Mouse (Mus musculus): ENCODE results near the gene Mex3a. TPM values are rescaled to one million over a fixed set of nuclear protein-coding genes. Genes with fewer than 3 reads are reported as not detected.
A peak's percentile ranks its signal among the peaks of the same experiment; 100 is the strongest.

Mex3a gene
- polyA plus RNA-seq, 1 experiment from 2014 or later, result 43.5 TPM

DNA sequence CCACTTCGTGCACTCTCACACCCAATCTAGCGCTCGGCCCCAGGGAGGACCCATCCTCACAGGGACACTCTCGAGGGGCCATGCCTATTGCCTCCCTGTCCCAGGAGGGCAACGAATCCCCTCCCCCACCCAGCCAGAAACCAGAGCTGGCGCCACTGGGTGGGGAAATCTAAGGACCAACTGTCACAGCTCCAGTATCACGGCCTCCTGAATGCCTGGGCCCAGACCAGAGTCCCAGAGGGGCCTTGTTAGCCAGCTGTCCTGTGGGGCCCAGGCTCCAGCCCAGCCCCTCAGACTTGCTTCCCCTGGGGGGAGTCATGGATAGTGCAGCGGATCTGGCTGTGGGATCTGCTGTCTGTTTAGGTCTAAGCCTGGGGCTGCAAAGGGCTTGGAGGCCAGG, 4.6 kb upstream of the Mex3a start:
- H3K27me3 ChIP-seq (ENCODE audit: control insufficient read depth, insufficient read depth, low read length), result no peaks in the 10 kb centered on the region
- peak overlapping the region; percentile 20; the same call in 1 of the 2 replicates for H3K4me2 ChIP-seq (ENCODE audit: low read depth, severe bottlenecking)
- DNase-seq (ENCODE audit: low spot score), result no peak
- H3K36me3 ChIP-seq (ENCODE audit: control insufficient read depth, insufficient read depth, low read length), result 0 out of 2 replicates have a peak, but pooled peaks cover 3% of the 10 kb centered on the region
- peak overlapping the region; percentile 47 for H3K27ac ChIP-seq (replicated peaks; ENCODE audit: low read depth, low read length)
- ATAC-seq (ENCODE audit: insufficient number of reproducible peaks, low FRiP score, low TSS enrichment, low read depth), result no peak
- H3K9ac ChIP-seq (ENCODE audit: low read length), result peak overlapping the region; percentile 43
- no peak overlapping the region for H3K4me3 ChIP-seq (ENCODE audit: low read depth, low read length)
- H3K4me1 ChIP-seq (ENCODE audit: control insufficient read depth, insufficient read depth, low read length), result peaks cover 27% of the 10 kb centered on the region
- no peaks in the 10 kb centered on the region for H3K9me3 ChIP-seq (ENCODE audit: control insufficient read depth, low read length)
- WGBS, result 18% methylated on average over 8 of the region's 8 CpGs

DNA sequence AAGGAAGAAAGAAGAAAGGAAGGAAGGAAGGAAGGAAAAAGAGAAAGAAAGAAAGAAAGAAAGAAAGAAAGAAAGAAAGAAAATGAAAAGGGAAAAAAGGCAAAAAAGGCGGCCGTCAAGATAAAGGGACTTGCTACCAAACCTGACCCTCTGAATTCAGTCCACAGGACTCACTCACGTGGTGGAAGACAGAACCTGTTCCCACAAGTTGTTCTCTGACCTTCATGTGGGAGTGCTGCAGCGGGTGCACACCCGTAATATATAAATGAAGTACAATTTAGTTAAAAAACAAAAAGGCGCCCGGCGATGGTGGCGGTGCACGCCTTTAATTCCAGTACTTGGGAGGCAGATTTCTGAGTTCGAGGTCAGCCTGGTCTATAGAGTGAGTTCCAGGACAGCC, 3.5 kb upstream of the Mex3a start:
- WGBS, result 87% methylated on average over 11 of the region's 11 CpGs
- Histone ChIP-seq H3K9ac (ENCODE audit: low read length) (no peak overlapping the region), H3K27me3 (ENCODE audit: control insufficient read depth, insufficient read depth, low read length) (no peaks in the 10 kb centered on the region)

DNA sequence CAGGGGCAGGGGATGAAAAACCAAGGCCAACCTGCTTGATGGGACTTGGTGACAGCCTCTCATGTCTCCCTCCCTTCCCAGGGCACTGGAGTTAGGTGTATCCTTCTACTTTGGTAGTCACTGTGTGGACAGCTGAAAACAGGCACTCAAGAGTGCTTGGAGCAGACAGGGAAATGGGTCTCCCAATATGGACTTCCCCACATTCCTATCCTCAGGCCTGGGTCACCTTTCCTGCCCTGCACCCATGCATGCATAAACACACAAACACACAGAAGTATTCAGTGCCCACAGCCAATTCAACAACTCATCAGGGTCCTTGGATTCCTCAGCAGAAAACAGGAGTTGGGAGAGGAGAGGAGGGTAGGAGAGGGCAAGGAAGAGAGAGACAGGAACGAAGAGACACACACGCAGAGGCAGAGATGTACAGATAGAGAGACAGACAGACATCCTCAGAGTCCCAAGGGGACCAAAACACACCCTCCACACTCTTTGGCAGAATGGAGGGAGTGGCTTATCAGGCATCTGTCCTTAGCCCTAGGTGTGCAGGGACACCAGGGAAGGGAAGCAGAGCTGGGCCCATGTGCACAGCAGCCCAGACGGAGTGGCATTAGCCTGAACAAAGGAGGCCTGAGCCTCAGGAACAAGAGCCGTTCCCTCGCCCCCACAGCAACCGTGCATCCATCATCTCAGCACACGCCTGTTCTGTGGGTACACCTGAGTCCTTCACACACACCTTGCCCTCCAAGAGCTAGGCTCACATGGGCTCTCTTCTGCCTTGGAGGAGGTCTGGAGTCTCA, 2.8 kb upstream of the Mex3a start:
- Histone ChIP-seq H3K9ac (ENCODE audit: low read length) (peak overlapping the region; percentile 98), H3K27ac (replicated peaks; ENCODE audit: low read depth, low read length) (peak overlapping the region; percentile 99; the same call in 1 of the 2 replicates), H3K4me1 (ENCODE audit: control insufficient read depth, insufficient read depth, low read length) (peaks cover 29% of the 10 kb centered on the region), H3K9me3 (ENCODE audit: control insufficient read depth, low read length) (no peaks in the 10 kb centered on the region), H3K4me2 (ENCODE audit: low read depth, severe bottlenecking) (peak overlapping the region; percentile 93), H3K27me3 (ENCODE audit: control insufficient read depth, insufficient read depth, low read length) (no peaks in the 10 kb centered on the region), H3K4me3 (ENCODE audit: low read depth, low read length) (peak overlapping the region; percentile 95), H3K36me3 (ENCODE audit: control insufficient read depth, insufficient read depth, low read length) (no peaks in the 10 kb centered on the region)
- DNase-seq (ENCODE audit: low spot score) (no peak), ATAC-seq (ENCODE audit: insufficient number of reproducible peaks, low FRiP score, low TSS enrichment, low read depth) (no peak)
- 46% methylated on average over 7 of the region's 7 CpGs for WGBS

More for the DNA sequence above, 3.5 kb upstream of the Mex3a start:
- H3K27ac ChIP-seq (replicated peaks; ENCODE audit: low read depth, low read length), result no peak overlapping the region
- DNase-seq (ENCODE audit: low spot score) (no peak), ATAC-seq (ENCODE audit: insufficient number of reproducible peaks, low FRiP score, low TSS enrichment, low read depth) (no peak)
- H3K4me2 ChIP-seq (ENCODE audit: low read depth, severe bottlenecking), result no peak overlapping the region
- peaks cover 27% of the 10 kb centered on the region for H3K4me1 ChIP-seq (ENCODE audit: control insufficient read depth, insufficient read depth, low read length)
- 0 out of 2 replicates have a peak, but pooled peaks cover 3% of the 10 kb centered on the region for H3K36me3 ChIP-seq (ENCODE audit: control insufficient read depth, insufficient read depth, low read length)
- H3K4me3 ChIP-seq (ENCODE audit: low read depth, low read length), result no peak overlapping the region
- H3K9me3 ChIP-seq (ENCODE audit: control insufficient read depth, low read length), result no peaks in the 10 kb centered on the region

DNA sequence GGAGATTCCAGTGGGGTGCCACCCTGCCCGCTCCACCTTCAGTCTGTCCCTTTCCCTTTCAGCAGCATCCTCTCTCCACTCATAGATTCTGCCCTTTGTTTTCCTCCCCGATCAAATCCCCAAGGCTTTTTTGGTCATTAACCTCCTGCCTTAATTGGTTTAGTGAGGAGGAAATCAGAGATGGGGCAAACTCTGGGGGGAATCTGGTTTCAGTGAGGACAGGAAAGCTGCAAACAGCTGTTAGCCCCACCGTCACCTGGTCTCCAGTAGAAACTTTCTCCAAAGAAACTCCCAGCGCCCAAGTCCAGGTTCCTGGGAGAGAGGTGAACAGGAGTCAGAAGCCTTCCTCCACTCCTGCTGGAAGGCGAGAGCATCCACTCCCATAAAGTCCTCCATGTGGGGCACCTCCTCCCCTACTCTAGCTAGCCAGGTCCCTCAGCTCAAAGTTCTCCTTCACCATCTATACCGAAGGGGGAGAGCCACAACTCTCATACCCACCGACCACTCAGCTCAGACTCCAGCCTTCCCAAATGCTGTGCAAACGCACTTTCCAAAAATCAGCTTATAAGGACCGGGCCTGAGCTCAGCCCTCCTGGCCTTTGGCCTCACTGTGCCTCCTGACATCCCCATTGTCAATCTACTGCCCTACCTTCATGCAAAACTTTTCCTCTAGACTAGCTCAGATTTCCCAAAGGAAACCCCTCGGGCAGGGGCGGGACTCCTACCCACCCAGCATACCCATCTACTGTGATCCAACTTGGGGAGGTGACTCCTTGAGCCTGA, 1.9 kb upstream of the Mex3a start:
- peak overlapping the region; percentile 95 for H3K4me3 ChIP-seq (ENCODE audit: low read depth, low read length)
- H3K9me3 ChIP-seq (ENCODE audit: control insufficient read depth, low read length), result no peaks in the 10 kb centered on the region
- H3K27ac ChIP-seq (replicated peaks; ENCODE audit: low read depth, low read length), result peak overlapping the region; percentile 99
- 7% methylated on average over 11 of the region's 11 CpGs for WGBS
- H3K27me3 ChIP-seq (ENCODE audit: control insufficient read depth, insufficient read depth, low read length), result no peaks in the 10 kb centered on the region
- no peak for ATAC-seq (ENCODE audit: insufficient number of reproducible peaks, low FRiP score, low TSS enrichment, low read depth)
- no peaks in the 10 kb centered on the region for H3K36me3 ChIP-seq (ENCODE audit: control insufficient read depth, insufficient read depth, low read length)
- peaks cover 35% of the 10 kb centered on the region for H3K4me1 ChIP-seq (ENCODE audit: control insufficient read depth, insufficient read depth, low read length)
- DNase-seq (ENCODE audit: low spot score), result peak; percentile 65
- H3K9ac ChIP-seq (ENCODE audit: low read length), result peak overlapping the region; percentile 98
- H3K4me2 ChIP-seq (ENCODE audit: low read depth, severe bottlenecking), result peak overlapping the region; percentile 93

DNA sequence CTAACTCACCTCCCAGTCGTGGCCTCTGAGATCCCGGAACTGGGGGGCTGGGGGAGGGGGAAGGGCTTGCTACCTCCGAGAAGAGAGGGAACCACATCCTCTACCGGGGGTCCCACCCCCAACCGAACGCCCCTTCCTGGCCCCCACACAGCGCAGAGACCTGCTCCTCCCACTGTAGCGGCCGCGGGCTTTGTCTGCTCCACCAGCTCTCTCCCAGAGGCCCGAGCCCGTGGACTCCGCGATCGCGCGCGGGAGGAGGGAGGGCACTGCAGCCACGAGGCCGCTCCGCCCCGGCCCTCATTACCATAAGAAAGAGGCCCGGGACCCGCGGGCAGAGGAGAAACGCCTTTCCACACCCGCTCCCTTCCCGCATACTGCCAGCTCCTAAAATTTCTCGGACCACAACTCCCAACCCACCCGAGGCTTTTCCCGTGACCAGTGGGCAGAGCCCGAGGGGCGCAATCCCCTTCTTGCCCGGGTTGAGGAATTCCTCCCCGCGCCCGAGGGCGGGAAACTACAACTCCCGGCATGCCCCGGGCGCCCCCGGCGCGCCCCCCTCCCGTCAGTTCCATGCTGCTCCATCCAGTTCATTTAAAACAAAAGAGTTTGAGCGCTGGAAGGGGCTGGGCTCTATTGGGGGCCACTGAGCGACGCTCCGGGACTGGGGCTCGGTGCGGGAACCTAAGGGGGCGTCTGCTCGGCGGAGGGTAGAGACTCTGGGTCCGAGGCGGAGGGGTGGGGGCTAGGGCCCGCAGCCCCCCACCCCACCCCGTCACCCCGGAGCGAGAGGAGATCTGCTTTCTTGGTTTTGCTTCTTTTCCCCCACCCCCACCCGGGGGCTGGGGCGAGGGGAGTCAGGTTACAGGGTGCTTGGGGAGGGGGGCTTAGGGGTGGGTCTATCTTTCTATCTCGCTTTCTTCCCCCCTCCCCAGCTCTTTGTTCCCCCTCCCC, 572 bp upstream of the Mex3a start:
- 1% methylated on average over 58 of the region's 63 CpGs for WGBS
- peak; percentile 95 for DNase-seq (ENCODE audit: low spot score)
- H3K9ac ChIP-seq (ENCODE audit: low read length), result peak overlapping the region; percentile 98
- peak overlapping the region; percentile 99 for H3K27ac ChIP-seq (replicated peaks; ENCODE audit: low read depth, low read length)
- H3K4me1 ChIP-seq (ENCODE audit: control insufficient read depth, insufficient read depth, low read length), result peaks cover 45% of the 10 kb centered on the region
- peaks cover 3% of the 10 kb centered on the region for H3K36me3 ChIP-seq (ENCODE audit: control insufficient read depth, insufficient read depth, low read length)
- peak; percentile 82 for ATAC-seq (ENCODE audit: insufficient number of reproducible peaks, low FRiP score, low TSS enrichment, low read depth)
- H3K4me2 ChIP-seq (ENCODE audit: low read depth, severe bottlenecking), result peak overlapping the region; percentile 93
- H3K9me3 ChIP-seq (ENCODE audit: control insufficient read depth, low read length), result no peaks in the 10 kb centered on the region
- peak overlapping the region; percentile 95 for H3K4me3 ChIP-seq (ENCODE audit: low read depth, low read length)
- no peaks in the 10 kb centered on the region for H3K27me3 ChIP-seq (ENCODE audit: control insufficient read depth, insufficient read depth, low read length)

DNA sequence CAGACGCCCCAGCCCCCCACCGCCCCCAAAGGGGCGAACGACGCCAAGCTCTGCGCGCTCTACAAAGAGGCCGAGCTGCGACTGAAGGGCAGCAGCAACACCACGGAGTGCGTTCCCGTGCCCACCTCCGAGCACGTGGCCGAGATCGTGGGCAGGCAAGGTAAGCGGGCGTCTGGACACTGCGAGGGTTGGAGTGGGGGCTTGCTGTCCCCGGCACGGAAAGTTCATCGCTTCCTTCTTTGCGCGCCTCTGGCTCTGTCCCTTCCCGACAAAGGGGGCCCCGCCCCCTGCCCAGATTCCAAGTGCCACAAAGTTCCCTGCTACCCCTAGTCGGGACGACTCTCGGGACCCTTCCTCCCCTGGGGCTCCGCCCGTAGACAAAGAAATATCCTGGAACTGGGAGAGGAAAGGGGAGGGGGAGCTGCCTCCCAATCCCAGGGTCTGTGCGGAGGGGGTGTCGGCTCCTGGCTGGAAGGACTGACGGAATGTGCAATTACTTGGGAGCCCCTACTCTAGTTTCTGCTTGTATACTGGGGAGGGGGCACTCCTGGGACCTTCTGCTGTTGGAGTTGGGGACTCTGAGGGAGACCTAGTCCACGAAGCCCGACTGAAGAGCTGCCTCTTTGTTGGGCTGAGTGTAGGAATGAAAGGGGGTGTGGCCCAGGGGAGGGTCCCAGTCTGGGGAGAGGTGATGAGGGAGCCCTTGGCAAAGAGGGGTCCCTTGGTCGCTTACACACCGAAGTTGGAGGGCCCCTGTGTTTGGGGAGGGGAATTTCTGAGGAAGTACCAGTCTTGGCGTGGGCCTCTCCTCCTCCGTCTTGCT, 705 bp downstream of the Mex3a start:
- Histone ChIP-seq H3K4me1 (ENCODE audit: control insufficient read depth, insufficient read depth, low read length) (peaks cover 48% of the 10 kb centered on the region), H3K4me2 (ENCODE audit: low read depth, severe bottlenecking) (peak overlapping the region; percentile 93), H3K4me3 (ENCODE audit: low read depth, low read length) (peak overlapping the region; percentile 95), H3K9me3 (ENCODE audit: control insufficient read depth, low read length) (no peaks in the 10 kb centered on the region), H3K9ac (ENCODE audit: low read length) (peak overlapping the region; percentile 98), H3K36me3 (ENCODE audit: control insufficient read depth, insufficient read depth, low read length) (peaks cover 9% of the 10 kb centered on the region), H3K27me3 (ENCODE audit: control insufficient read depth, insufficient read depth, low read length) (no peaks in the 10 kb centered on the region), H3K27ac (replicated peaks; ENCODE audit: low read depth, low read length) (peak overlapping the region; percentile 99)
- DNase-seq (ENCODE audit: low spot score) (peak; percentile 80), ATAC-seq (ENCODE audit: insufficient number of reproducible peaks, low FRiP score, low TSS enrichment, low read depth) (peak; percentile 16; the same call in 1 of the 2 replicates)
- under 1% methylated on average over 37 of the region's 40 CpGs for WGBS

DNA sequence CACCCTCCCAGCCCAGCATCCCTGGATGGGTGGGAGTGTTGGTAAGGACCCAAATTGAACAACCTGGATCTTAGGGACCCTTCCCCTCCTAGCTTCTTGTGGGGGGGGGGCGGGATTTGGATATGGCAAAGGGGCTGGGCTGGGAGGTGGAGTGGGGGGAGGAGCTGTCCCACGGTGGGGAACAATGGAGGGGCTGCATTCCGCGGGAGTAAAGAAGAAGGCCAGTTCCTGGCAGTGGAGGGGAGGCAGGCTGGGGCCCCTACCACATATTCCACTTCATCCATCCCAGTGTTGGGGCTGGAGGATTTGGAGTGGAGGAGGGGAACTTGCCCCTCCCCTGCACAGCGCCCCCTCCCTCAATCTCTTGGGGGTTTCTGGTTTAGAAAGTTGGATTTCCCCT, 1.5 kb downstream of the Mex3a start:
- H3K27me3 ChIP-seq (ENCODE audit: control insufficient read depth, insufficient read depth, low read length), result no peaks in the 10 kb centered on the region
- peaks cover 13% of the 10 kb centered on the region for H3K36me3 ChIP-seq (ENCODE audit: control insufficient read depth, insufficient read depth, low read length)
- DNase-seq (ENCODE audit: low spot score) (no peak), ATAC-seq (ENCODE audit: insufficient number of reproducible peaks, low FRiP score, low TSS enrichment, low read depth) (no peak)
- H3K4me2 ChIP-seq (ENCODE audit: low read depth, severe bottlenecking), result peak overlapping the region; percentile 93
- H3K27ac ChIP-seq (replicated peaks; ENCODE audit: low read depth, low read length), result peak overlapping the region; percentile 99; the same call in 1 of the 2 replicates
- H3K9me3 ChIP-seq (ENCODE audit: control insufficient read depth, low read length), result no peaks in the 10 kb centered on the region
- 3% methylated on average over 4 of the region's 5 CpGs for WGBS
- peak overlapping the region; percentile 95 for H3K4me3 ChIP-seq (ENCODE audit: low read depth, low read length)
- H3K9ac ChIP-seq (ENCODE audit: low read length), result peak overlapping the region; percentile 98
- H3K4me1 ChIP-seq (ENCODE audit: control insufficient read depth, insufficient read depth, low read length), result peaks cover 52% of the 10 kb centered on the region
